ENCODE assay signal across 8 mouse cellular contexts in the genomic region with DNA sequence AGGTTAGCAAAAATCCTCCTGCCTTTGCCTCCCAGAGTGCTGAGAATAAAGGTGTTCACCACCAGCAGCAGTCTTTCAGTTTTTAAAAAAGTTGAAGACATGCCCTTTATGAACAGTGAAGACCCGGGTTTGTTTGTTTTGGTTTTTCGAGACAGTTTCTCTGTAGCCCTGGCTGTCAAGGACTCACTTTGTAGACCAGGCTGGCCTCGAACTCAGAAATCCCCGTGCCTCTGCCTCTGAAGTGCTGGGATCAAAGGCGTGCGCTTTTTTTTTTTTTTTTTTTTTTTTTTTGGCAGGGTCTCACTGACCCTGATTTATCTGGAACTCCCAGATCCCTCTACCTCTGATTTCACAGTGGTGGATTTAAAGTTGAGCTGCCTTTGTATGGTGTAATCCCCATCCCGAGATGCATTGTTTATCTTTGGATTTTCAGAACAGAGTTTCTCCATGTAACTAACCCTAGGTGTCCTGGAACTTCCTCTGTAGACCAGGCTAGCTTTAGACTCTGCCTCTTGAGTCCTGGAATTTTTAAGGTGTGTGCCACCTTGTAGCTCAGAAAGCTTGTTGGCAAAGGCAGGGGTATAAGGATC. TPM values are rescaled to one million over a fixed set of nuclear protein-coding genes. Genes with fewer than 3 reads are reported as not detected.
DNase-seq lines count a peak whose midpoint lies in the region; ATAC-seq lines count a peak whose summit lies in the region.

No protein-coding gene starts in this region.

- H3K9me3 ChIP-seq in kidney, embryonic 16.5 days (ENCODE audit: low read length) = no peaks in the 10 kb centered on the region
- H3K9me3 ChIP-seq in embryonic facial prominence, embryonic 11.5 days (replicated peaks; ENCODE audit: control insufficient read depth, low read length) = no peaks in the 10 kb centered on the region
- H3K9me3 ChIP-seq in intestine, embryonic 16.5 days (ENCODE audit: control insufficient read depth, low read length) = no peaks in the 10 kb centered on the region
- no peaks in the 10 kb centered on the region for H3K9me3 ChIP-seq in neural tube, embryonic 13.5 days

- H3K27me3 ChIP-seq in kidney, embryonic 16.5 days (ENCODE audit: insufficient read depth, low read length) = no peaks in the 10 kb centered on the region
- H3K27me3 ChIP-seq in embryonic facial prominence, embryonic 11.5 days (ENCODE audit: control insufficient read depth, insufficient read depth, low read length) = no peaks in the 10 kb centered on the region
- no peaks in the 10 kb centered on the region for H3K27me3 ChIP-seq in intestine, embryonic 16.5 days (replicated peaks; ENCODE audit: control insufficient read depth, insufficient read depth, low read length)
- H3K27me3 ChIP-seq in neural tube, embryonic 13.5 days = no peaks in the 10 kb centered on the region

- H3K4me3 ChIP-seq in kidney, embryonic 16.5 days (ENCODE audit: low read length) = peak overlapping the region; percentile 95
- H3K4me3 ChIP-seq in embryonic facial prominence, embryonic 11.5 days (ENCODE audit: low read depth, low read length) = peak overlapping the region; percentile 96
- peak overlapping the region; percentile 88 for H3K4me3 ChIP-seq in intestine, embryonic 16.5 days (ENCODE audit: low read length)
- H3K4me3 ChIP-seq in neural tube, embryonic 13.5 days = peak overlapping the region; percentile 92

- WGBS in kidney, embryonic 16.5 days = under 1% methylated on average over 7 of the region's 7 CpGs
- 12% methylated on average over 7 of the region's 7 CpGs for WGBS in embryonic facial prominence, embryonic 11.5 days
- 3% methylated on average over 7 of the region's 7 CpGs for whole genome bisulfite sequencing in intestine, embryonic 16.5 days
- 10% methylated on average over 7 of the region's 7 CpGs for WGBS in neural tube, embryonic 13.5 days

- peak overlapping the region; percentile 53 for H3K9ac ChIP-seq in kidney, embryonic 16.5 days (replicated peaks; ENCODE audit: low read length)
- H3K9ac ChIP-seq in embryonic facial prominence, embryonic 11.5 days (replicated peaks; ENCODE audit: low read length) = peak overlapping the region; percentile 58
- peak overlapping the region; percentile 57 for H3K9ac ChIP-seq in intestine, embryonic 16.5 days (ENCODE audit: low read depth, low read length)
- H3K9ac ChIP-seq in neural tube, embryonic 13.5 days = peak overlapping the region; percentile 97

- H3K36me3 ChIP-seq in kidney, embryonic 16.5 days (ENCODE audit: insufficient read depth, low read length) = peaks cover 8% of the 10 kb centered on the region
- peaks cover 3% of the 10 kb centered on the region; the same call in 1 of the 2 replicates for H3K36me3 ChIP-seq in embryonic facial prominence, embryonic 11.5 days (replicated peaks; ENCODE audit: control insufficient read depth, insufficient read depth, low read depth, low read length)
- H3K36me3 ChIP-seq in intestine, embryonic 16.5 days (ENCODE audit: control insufficient read depth, insufficient read depth, low read length) = peaks cover 4% of the 10 kb centered on the region; the same call in 1 of the 2 replicates
- peaks cover 9% of the 10 kb centered on the region for H3K36me3 ChIP-seq in neural tube, embryonic 13.5 days

- no peak for DNase-seq in kidney, postnatal 25 days
- no peak for DNase-seq in embryonic facial prominence, embryonic 11.5 days (ENCODE audit: low spot score)
- no peak for DNase-seq in right cerebral cortex, postnatal 4 days
- DNase-seq in kidney, adult 9 months = no peak
- DNase-seq in cerebellum, postnatal 14 days = no peak

- H3K4me2 ChIP-seq in kidney, embryonic 16.5 days (replicated peaks; ENCODE audit: low read depth, low read length) = peak overlapping the region; percentile 74
- H3K4me2 ChIP-seq in embryonic facial prominence, embryonic 11.5 days (ENCODE audit: low read depth, low read length) = peak overlapping the region; percentile 67
- H3K4me2 ChIP-seq in intestine, embryonic 16.5 days (ENCODE audit: low read depth, low read length) = peak overlapping the region; percentile 64
- H3K4me2 ChIP-seq in neural tube, embryonic 13.5 days = peak overlapping the region; percentile 74

- ATAC-seq in kidney, embryonic 16.5 days (ENCODE audit: low FRiP score, low TSS enrichment) = no peak
- no peak for ATAC-seq in embryonic facial prominence, embryonic 11.5 days (replicated peaks; ENCODE audit: insufficient number of reproducible peaks, low FRiP score, low TSS enrichment, low read depth)
- no peak for ATAC-seq in intestine, embryonic 16.5 days
- no peak for ATAC-seq in neural tube, embryonic 13.5 days (ENCODE audit: low read depth)

- peaks cover 31% of the 10 kb centered on the region for H3K4me1 ChIP-seq in kidney, embryonic 16.5 days (ENCODE audit: insufficient read depth, low read length)
- H3K4me1 ChIP-seq in embryonic facial prominence, embryonic 11.5 days (ENCODE audit: control insufficient read depth, insufficient read depth, low read length) = peaks cover 6% of the 10 kb centered on the region
- peaks cover 32% of the 10 kb centered on the region for H3K4me1 ChIP-seq in intestine, embryonic 16.5 days (ENCODE audit: control insufficient read depth, insufficient read depth, low read length)
- H3K4me1 ChIP-seq in neural tube, embryonic 13.5 days (replicated peaks) = peaks cover 52% of the 10 kb centered on the region

- H3K27ac ChIP-seq in kidney, embryonic 16.5 days (ENCODE audit: low read length) = no peak overlapping the region
- no peak overlapping the region for H3K27ac ChIP-seq in embryonic facial prominence, embryonic 11.5 days (replicated peaks; ENCODE audit: low read depth, low read length)
- H3K27ac ChIP-seq in intestine, embryonic 16.5 days (ENCODE audit: low read length) = no peak overlapping the region
- no peak overlapping the region for H3K27ac ChIP-seq in neural tube, embryonic 13.5 days (replicated peaks)

RNA-seq across cellular contexts. Expression of gene Srsf10, which starts 2.1 kb away (rescaled TPM):
- 242 and 253 TPM in 2 replicates for polyA plus RNA-seq in kidney, embryonic 16.5 days (2015; fragmentation: Nextera tagmentation; extraction: Ambion mirVana)
- 421 and 489 TPM in 2 replicates for polyA plus RNA-seq in embryonic facial prominence, embryonic 11.5 days (2014; fragmentation: Nextera tagmentation; extraction: Ambion mirVana)
- 146 and 157 TPM in 2 replicates for polyA plus RNA-seq in intestine, embryonic 16.5 days (2015; fragmentation: Nextera tagmentation; extraction: Ambion mirVana)
- polyA plus RNA-seq in neural tube, embryonic 13.5 days (2015; fragmentation: Nextera tagmentation; extraction: Ambion mirVana) = 198 and 233 TPM in 2 replicates

RNA-seq across cellular contexts. Expression of gene Pnrc2, which starts 16.0 kb away (rescaled TPM):
- polyA plus RNA-seq in kidney, embryonic 16.5 days (2015; fragmentation: Nextera tagmentation; extraction: Ambion mirVana) = 211 and 212 TPM in 2 replicates
- polyA plus RNA-seq in embryonic facial prominence, embryonic 11.5 days (2014; fragmentation: Nextera tagmentation; extraction: Ambion mirVana) = 227 and 251 TPM in 2 replicates
- 165 and 171 TPM in 2 replicates for polyA plus RNA-seq in intestine, embryonic 16.5 days (2015; fragmentation: Nextera tagmentation; extraction: Ambion mirVana)
- polyA plus RNA-seq in neural tube, embryonic 13.5 days (2015; fragmentation: Nextera tagmentation; extraction: Ambion mirVana) = 109 and 122 TPM in 2 replicates

RNA-seq across cellular contexts. Expression of gene Cnr2, which starts 37.5 kb away (rescaled TPM):
- polyA plus RNA-seq in kidney, embryonic 16.5 days (2015; fragmentation: Nextera tagmentation; extraction: Ambion mirVana) = 1.0 and 1.1 TPM in 2 replicates
- polyA plus RNA-seq in embryonic facial prominence, embryonic 11.5 days (2014; fragmentation: Nextera tagmentation; extraction: Ambion mirVana) = 0.25 and 0.43 TPM in 2 replicates
- polyA plus RNA-seq in intestine, embryonic 16.5 days (2015; fragmentation: Nextera tagmentation; extraction: Ambion mirVana) = 0.43 and 0.66 TPM in 2 replicates
- 0.12 and 0.25 TPM in 2 replicates for polyA plus RNA-seq in neural tube, embryonic 13.5 days (2015; fragmentation: Nextera tagmentation; extraction: Ambion mirVana)
